Mouse (Mus musculus) intestine, embryonic 14.5 days (tissue): ENCODE measurements around the gene Gm9040. TPM values are rescaled to one million over a fixed set of nuclear protein-coding genes. Genes with fewer than 3 reads are reported as not detected.
"Not testable (repeated sequence)": the region's sequence is repeated elsewhere in the genome, so short reads cannot be mapped to it uniquely, and the experiment has no call there.

Experiments
- ATAC-seq: fragments of 200-750 bp; cut with Nextera tagmentation; replicated peaks from 2 replicates; pipeline ENCODE4 v1.8.0; 2017; ENCODE audit warnings: low read depth, moderate number of reproducible peaks, moderate TSS enrichment, moderate library complexity; ENCODE audit not compliant: low FRiP score, low TSS enrichment
- DNase-seq: peaks from one replicate; pipeline ENCODE4 v3.0.0-alpha.2; 2018; ENCODE audit warnings: low spot score
- H3K27ac ChIP-seq: fragments of 300-500 bp; sonication (generic); 2 replicates; pipeline ENCODE4 v1.5.1; 2014; ENCODE audit warnings: low read depth, mild to moderate bottlenecking, control low read depth
- H3K27me3 ChIP-seq: fragments of 300-500 bp; sonication (generic); replicated peaks from 2 replicates; pipeline ENCODE4 v1.6.1; 2014; ENCODE audit warnings: low read length, control low read depth; ENCODE audit not compliant: control insufficient read depth, insufficient read depth
- H3K36me3 ChIP-seq: fragments of 300-500 bp; sonication (generic); 2 replicates; pipeline ENCODE4 v1.6.1; 2014; ENCODE audit warnings: low read length, control low read depth; ENCODE audit not compliant: control insufficient read depth, insufficient read depth
- H3K4me1 ChIP-seq: fragments of 300-500 bp; sonication (generic); replicated peaks from 2 replicates; pipeline ENCODE4 v1.6.1; 2014; ENCODE audit warnings: low read length, control low read depth, mixed read lengths; ENCODE audit not compliant: control insufficient read depth, insufficient read depth
- H3K4me2 ChIP-seq: fragments of 300-500 bp; sonication (generic); 2 replicates; pipeline ENCODE4 v1.6.1; 2014; ENCODE audit warnings: low read length
- H3K4me3 ChIP-seq: fragments of 300-500 bp; sonication (generic); 2 replicates; pipeline ENCODE4 v1.5.1; 2014; ENCODE audit warnings: low read depth, low read length, control low read depth, mixed read lengths
- H3K9ac ChIP-seq: fragments of 300-500 bp; sonication (generic); 2 replicates; pipeline ENCODE4 v1.6.1; 2014; ENCODE audit warnings: mild to moderate bottlenecking, low read length
- H3K9me3 ChIP-seq: fragments of 300-500 bp; sonication (generic); 2 replicates; pipeline ENCODE4 v1.6.1; 2016; ENCODE audit warnings: low read length, control low read depth; ENCODE audit not compliant: control insufficient read depth
- WGBS: fragments of 180-500 bp; shearing (Covaris S2); extraction: QIAGEN DNeasy Blood & Tissue Kit; methylation state at CpG from one replicate; pipeline ENCODE4 v1.1.7; 2014; 5-methylcytosine and 5-hydroxymethylcytosine counted together
- polyA plus RNA-seq: library from polyadenylated mRNA; unstranded; fragments of >200 nt; fragmentation: Nextera tagmentation; extraction: Ambion mirVana; gene quantifications from 2 replicates; pipeline ENCODE4 v1.2.1, GENCODE M21; 2014

Gm9040 gene
- not detected in 2 replicates for polyA plus RNA-seq

DNA sequence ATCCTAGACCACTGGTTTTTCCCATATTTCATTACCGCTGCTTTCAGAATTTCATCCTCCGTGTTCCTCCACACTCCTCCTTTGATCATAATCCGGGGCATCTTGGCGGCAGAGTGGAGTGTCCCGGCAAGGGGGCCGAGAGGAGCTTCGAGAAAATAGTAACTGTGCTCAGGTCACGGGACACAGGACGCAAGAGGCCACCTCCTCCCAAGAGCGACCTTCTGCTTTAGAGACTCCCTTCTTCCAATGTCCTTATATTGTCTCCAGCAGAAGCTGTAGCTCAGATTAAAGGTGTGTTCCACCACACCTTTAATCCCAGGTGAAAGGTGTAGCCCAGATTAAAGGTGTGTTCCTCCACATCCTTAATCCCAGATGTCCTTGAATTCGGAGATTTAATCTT, at the start of gene Gm9040:
Gm9040 (minus strand) TSS at position 101 of the 400 bp plus-strand sequence.
- H3K9ac ChIP-seq, H3K4me1 ChIP-seq, DNase-seq, H3K4me3 ChIP-seq, H3K4me2 ChIP-seq, H3K36me3 ChIP-seq, H3K27ac ChIP-seq, H3K9me3 ChIP-seq, H3K27me3 ChIP-seq, ATAC-seq: not testable (repeated sequence)
- WGBS = no CpG with 5 or more reads among the region's 11 CpGs

DNA sequence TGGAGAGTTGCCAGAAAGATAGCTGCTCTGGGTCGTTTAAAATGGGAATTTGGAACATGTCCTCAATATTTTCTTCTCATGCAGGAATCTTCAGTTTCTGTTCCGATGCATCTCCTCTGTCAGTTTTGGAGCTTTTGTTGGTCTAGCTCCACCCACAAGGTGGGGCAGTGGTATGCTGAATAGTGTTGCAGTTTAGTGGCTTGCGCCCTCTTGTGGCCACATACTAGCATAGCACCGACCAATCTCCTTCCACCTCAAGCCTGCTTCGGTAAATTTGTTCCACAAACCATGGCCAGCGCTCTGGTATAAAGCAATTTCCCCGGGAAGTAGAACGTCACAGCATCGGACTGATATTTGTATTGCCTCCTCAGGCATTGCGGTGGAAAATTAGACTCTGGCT, 43.7 kb upstream of the Gm9040 start:
- Histone ChIP-seq H3K4me1 (0 out of 2 replicates have a peak, but pooled peaks cover 3% of the 10 kb centered on the region), H3K36me3 (no peaks in the 10 kb centered on the region), H3K27me3 (no peaks in the 10 kb centered on the region), H3K27ac (no peak overlapping the region), H3K4me2 (peak overlapping the region; percentile 46), H3K9me3 (no peaks in the 10 kb centered on the region), H3K9ac (no peak overlapping the region), H3K4me3 (no peak overlapping the region)
- ATAC-seq (peak; percentile 87), DNase-seq (peak; percentile 82)
- 5% methylated on average over 10 of the region's 10 CpGs for WGBS

DNA sequence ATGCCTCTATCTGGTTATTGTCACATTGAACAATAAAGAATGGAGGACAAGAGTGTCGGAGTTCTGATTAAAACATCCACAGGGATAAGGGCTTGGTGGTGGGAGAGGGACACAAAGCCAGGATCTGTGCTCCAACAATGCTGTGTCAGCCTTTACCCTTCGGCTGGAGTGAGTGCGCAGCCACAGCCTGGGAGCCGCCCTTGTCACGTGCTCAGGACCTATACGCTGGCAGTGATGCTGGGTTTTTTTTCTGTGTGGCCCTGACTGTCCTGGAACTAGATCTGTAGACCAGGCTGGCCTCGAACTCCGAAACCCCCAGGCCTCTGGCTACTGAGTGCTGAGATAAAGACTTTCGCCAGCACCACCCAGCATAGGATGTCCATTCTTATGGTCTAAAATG, 42.7 kb upstream of the Gm9040 start:
- Histone ChIP-seq H3K9me3 (no peaks in the 10 kb centered on the region), H3K4me3 (no peak overlapping the region), H3K36me3 (no peaks in the 10 kb centered on the region), H3K9ac (no peak overlapping the region), H3K4me1 (0 out of 2 replicates have a peak, but pooled peaks cover 3% of the 10 kb centered on the region), H3K27me3 (no peaks in the 10 kb centered on the region), H3K27ac (no peak overlapping the region), H3K4me2 (no peak overlapping the region)
- ATAC-seq = no peak
- DNase-seq = no peak
- WGBS = 87% methylated on average over 9 of the region's 9 CpGs

GRCm38 (mm10) chr10:118354005-118354404, 27.2 kb upstream of the Gm9040 start, which contains the start of gene Gm9049:
Gene Gm9049 (minus strand): TSS chr10:118354105.
- H3K4me3 ChIP-seq, H3K9ac ChIP-seq, H3K4me2 ChIP-seq, DNase-seq, H3K4me1 ChIP-seq, ATAC-seq, H3K27ac ChIP-seq, H3K36me3 ChIP-seq, H3K9me3 ChIP-seq, H3K27me3 ChIP-seq: not testable (repeated sequence)
- WGBS = no CpG with 5 or more reads among the region's 11 CpGs

DNA sequence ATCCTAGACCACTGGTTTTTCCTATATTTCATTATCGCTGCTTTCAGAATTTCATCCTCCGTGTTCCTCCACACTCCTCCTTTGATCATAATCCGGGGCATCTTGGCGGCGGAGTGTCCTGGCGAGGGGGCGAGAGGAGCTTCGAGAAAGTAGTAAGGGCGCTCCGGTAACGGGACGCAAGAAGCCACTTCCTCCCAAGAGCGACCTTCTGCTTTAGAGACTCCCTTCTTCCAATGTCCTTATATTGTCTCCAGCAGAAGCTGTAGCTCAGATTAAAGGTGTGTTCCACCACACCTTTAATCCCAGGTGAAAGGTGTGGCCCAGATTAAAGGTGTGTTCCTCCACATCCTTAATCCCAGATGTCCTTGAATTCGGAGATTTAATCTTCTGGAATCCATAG, 21.8 kb upstream of the Gm9040 start, which contains the start of gene Gm9048:
Gm9048 (minus strand) TSS at position 101 of the 400 bp plus-strand sequence.
- not testable (repeated sequence) for H3K4me1 ChIP-seq, DNase-seq, H3K9ac ChIP-seq, H3K9me3 ChIP-seq, H3K27ac ChIP-seq, H3K36me3 ChIP-seq, H3K4me2 ChIP-seq, H3K27me3 ChIP-seq, H3K4me3 ChIP-seq, ATAC-seq
- 83% methylated on average over 1 of the region's 14 CpGs for WGBS

DNA sequence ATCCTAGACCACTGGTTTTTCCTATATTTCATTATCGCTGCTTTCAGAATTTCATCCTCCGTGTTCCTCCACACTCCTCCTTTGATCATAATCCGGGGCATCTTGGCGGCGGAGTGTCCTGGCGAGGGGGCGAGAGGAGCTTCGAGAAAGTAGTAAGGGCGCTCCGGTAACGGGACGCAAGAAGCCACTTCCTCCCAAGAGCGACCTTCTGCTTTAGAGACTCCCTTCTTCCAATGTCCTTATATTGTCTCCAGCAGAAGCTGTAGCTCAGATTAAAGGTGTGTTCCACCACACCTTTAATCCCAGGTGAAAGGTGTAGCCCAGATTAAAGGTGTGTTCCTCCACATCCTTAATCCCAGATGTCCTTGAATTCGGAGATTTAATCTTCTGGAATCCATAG, 16.4 kb upstream of the Gm9040 start, which contains the start of gene Gm9046:
Gm9046 (minus strand) TSS at position 101 of the 400 bp plus-strand sequence.
- not testable (repeated sequence) for H3K9me3 ChIP-seq, H3K4me3 ChIP-seq, ATAC-seq, H3K27ac ChIP-seq, DNase-seq, H3K36me3 ChIP-seq, H3K4me1 ChIP-seq, H3K9ac ChIP-seq, H3K27me3 ChIP-seq, H3K4me2 ChIP-seq
- no CpG with 5 or more reads among the region's 14 CpGs for WGBS

DNA sequence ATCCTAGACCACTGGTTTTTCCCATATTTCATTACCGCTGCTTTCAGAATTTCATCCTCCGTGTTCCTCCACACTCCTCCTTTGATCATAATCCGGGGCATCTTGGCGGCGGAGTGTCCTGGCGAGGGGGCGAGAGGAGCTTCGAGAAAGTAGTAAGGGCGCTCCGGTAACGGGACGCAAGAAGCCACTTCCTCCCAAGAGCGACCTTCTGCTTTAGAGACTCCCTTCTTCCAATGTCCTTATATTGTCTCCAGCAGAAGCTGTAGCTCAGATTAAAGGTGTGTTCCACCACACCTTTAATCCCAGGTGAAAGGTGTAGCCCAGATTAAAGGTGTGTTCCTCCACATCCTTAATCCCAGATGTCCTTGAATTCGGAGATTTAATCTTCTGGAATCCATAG, 11.0 kb upstream of the Gm9040 start, which contains the start of gene Gm9045:
Gm9045 (minus strand) TSS at position 101 of the 400 bp plus-strand sequence.
- H3K27me3 ChIP-seq, H3K4me1 ChIP-seq, ATAC-seq, H3K9me3 ChIP-seq, H3K36me3 ChIP-seq, H3K4me3 ChIP-seq, H3K4me2 ChIP-seq, H3K9ac ChIP-seq, H3K27ac ChIP-seq, DNase-seq: not testable (repeated sequence)
- no CpG with 5 or more reads among the region's 14 CpGs for WGBS

DNA sequence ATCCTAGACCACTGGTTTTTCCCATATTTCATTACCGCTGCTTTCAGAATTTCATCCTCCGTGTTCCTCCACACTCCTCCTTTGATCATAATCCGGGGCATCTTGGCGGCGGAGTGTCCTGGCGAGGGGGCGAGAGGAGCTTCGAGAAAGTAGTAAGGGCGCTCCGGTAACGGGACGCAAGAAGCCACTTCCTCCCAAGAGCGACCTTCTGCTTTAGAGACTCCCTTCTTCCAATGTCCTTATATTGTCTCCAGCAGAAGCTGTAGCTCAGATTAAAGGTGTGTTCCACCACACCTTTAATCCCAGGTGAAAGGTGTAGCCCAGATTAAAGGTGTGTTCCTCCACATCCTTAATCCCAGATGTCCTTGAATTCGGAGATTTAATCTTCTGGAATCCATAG, 5.5 kb upstream of the Gm9040 start, which contains the start of gene Gm9044:
Gm9044 (minus strand) TSS at position 101 of the 400 bp plus-strand sequence.
- not testable (repeated sequence) for ATAC-seq, H3K9ac ChIP-seq, H3K36me3 ChIP-seq, H3K4me2 ChIP-seq, H3K27ac ChIP-seq, H3K4me1 ChIP-seq, H3K9me3 ChIP-seq, DNase-seq, H3K4me3 ChIP-seq, H3K27me3 ChIP-seq
- WGBS = no CpG with 5 or more reads among the region's 14 CpGs

GRCm38 (mm10) chr10:118319024-118319423, 7.7 kb downstream of the Gm9040 start:
- H3K27ac ChIP-seq = no peak overlapping the region
- ATAC-seq (no peak), DNase-seq (no peak)
- H3K9me3 ChIP-seq = no peaks in the 10 kb centered on the region
- H3K4me1 ChIP-seq = no peaks in the 10 kb centered on the region
- no peak overlapping the region for H3K9ac ChIP-seq
- H3K4me2 ChIP-seq = no peak overlapping the region
- H3K4me3 ChIP-seq = no peak overlapping the region
- H3K27me3 ChIP-seq = no peaks in the 10 kb centered on the region
- 88% methylated on average over 8 of the region's 8 CpGs for WGBS
- H3K36me3 ChIP-seq = no peaks in the 10 kb centered on the region
